23 mouse cellular contexts compared by ENCODE assay signal in genomic region chr3:90194759-90195158, GRCm38 (mm10). TPM values are rescaled to one million over a fixed set of nuclear protein-coding genes. Genes with fewer than 3 reads are reported as not detected.
"Had no signal": no experiment of that assay in that cellular context is flagged by ENCODE, and none has a peak within 500 bp of the region (broad histone marks: within the 10 kb centered on the region; RNA-seq: fewer than 3 reads in every experiment).

No protein-coding gene starts in this region.

- H3K9ac ChIP-seq: limb, embryonic 12.5 days; limb, embryonic 15.5 days; liver, embryonic 14.5 days; liver, postnatal 0 days; lung, embryonic 14.5 days; midbrain, embryonic 13.5 days; neural tube, embryonic 13.5 days; stomach, embryonic 15.5 days had no signal

- H3K27me3 ChIP-seq: limb, embryonic 12.5 days; limb, embryonic 15.5 days; midbrain, embryonic 13.5 days; neural tube, embryonic 13.5 days; stomach, embryonic 15.5 days had no signal

- H3K9me3 ChIP-seq: limb, embryonic 12.5 days; limb, embryonic 15.5 days; midbrain, embryonic 13.5 days; neural tube, embryonic 13.5 days; stomach, embryonic 15.5 days had no signal

- H3K4me2 ChIP-seq: limb, embryonic 12.5 days; limb, embryonic 15.5 days; liver, embryonic 11.5 days; lung, embryonic 14.5 days; midbrain, embryonic 13.5 days; neural tube, embryonic 13.5 days; stomach, embryonic 15.5 days had no signal

- H3K4me3 ChIP-seq: limb, embryonic 12.5 days; limb, embryonic 15.5 days; midbrain, embryonic 13.5 days; myocyte; neural tube, embryonic 13.5 days; stomach, embryonic 15.5 days had no signal

- H3K4me1 ChIP-seq: limb, embryonic 15.5 days; midbrain, embryonic 13.5 days; neural tube, embryonic 13.5 days; stomach, embryonic 15.5 days had no signal

- DNase-seq: kidney, adult 2 months; kidney, postnatal 10 days; kidney, postnatal 4 days; left cerebral cortex, postnatal 4 days; liver, postnatal 0 days; lung, embryonic 14.5 days; right cerebral cortex, adult 18-20 months; right cerebral cortex, postnatal 14 days; spleen, adult 18-20 months; thymus, postnatal 25 days had no signal

- ATAC-seq: liver, postnatal 0 days; lung, postnatal 0 days; midbrain, embryonic 13.5 days had no signal

- H3K36me3 ChIP-seq: limb, embryonic 12.5 days; limb, embryonic 15.5 days; midbrain, embryonic 13.5 days; neural tube, embryonic 13.5 days; stomach, embryonic 15.5 days had no signal

- H3K27ac ChIP-seq: limb, embryonic 12.5 days; limb, embryonic 15.5 days; liver, embryonic 14.5 days; macrophage; midbrain, embryonic 13.5 days; neural tube, embryonic 13.5 days; stomach, embryonic 15.5 days had no signal

RNA-seq across cellular contexts. Expression of gene Rab13, which starts 18.7 kb away (rescaled TPM):
- total RNA-seq: monocyte, adult 5-6 weeks had no signal

RNA-seq across cellular contexts. Expression of gene Creb3l4, which starts 48.6 kb away (rescaled TPM):
- total RNA-seq: layer of hippocampus, postnatal 14 days; monocyte, adult 5-6 weeks; neutrophil, adult 5-6 weeks had no signal
